Mouse (Mus musculus) forebrain, embryonic 12.5 days (tissue): ENCODE data around the gene Prkar1a. TPM values are rescaled to one million over a fixed set of nuclear protein-coding genes. Genes with fewer than 3 reads are reported as not detected.

Source experiments
- ATAC-seq: fragments of 200-750 bp; cut with Nextera tagmentation; 2 replicates; pipeline ENCODE4 v1.8.0; 2017; ENCODE audit warnings: moderate TSS enrichment; ENCODE audit not compliant: low FRiP score
- H3K27ac ChIP-seq: fragments of 300-500 bp; sonication (generic); 2 replicates; pipeline ENCODE4 v1.5.1; 2016; ENCODE audit warnings: mild to moderate bottlenecking
- H3K27me3 ChIP-seq: fragments of 300-500 bp; sonication (generic); 2 replicates; pipeline ENCODE4 v1.6.1; 2016; ENCODE audit warnings: mild to moderate bottlenecking
- H3K36me3 ChIP-seq: fragments of 300-500 bp; sonication (generic); replicated peaks from 2 replicates; pipeline ENCODE4 v1.6.1; 2016; ENCODE audit warnings: mild to moderate bottlenecking
- H3K4me1 ChIP-seq: fragments of 300-500 bp; sonication (generic); 2 replicates; pipeline ENCODE4 v1.6.1; 2016
- H3K4me2 ChIP-seq: fragments of 300-500 bp; sonication (generic); 2 replicates; pipeline ENCODE4 v1.6.1; 2016; ENCODE audit warnings: mild to moderate bottlenecking, moderate library complexity
- H3K4me3 ChIP-seq: fragments of 300-500 bp; sonication (generic); replicated peaks from 2 replicates; pipeline ENCODE4 v1.5.1; 2016; ENCODE audit warnings: mild to moderate bottlenecking
- H3K9ac ChIP-seq: fragments of 300-500 bp; sonication (generic); 2 replicates; pipeline ENCODE4 v1.6.1; 2016; ENCODE audit warnings: mild to moderate bottlenecking
- H3K9me3 ChIP-seq: fragments of 300-500 bp; sonication (generic); 2 replicates; pipeline ENCODE4 v1.6.1; 2016
- WGBS: fragments of 180-500 bp; shearing (Covaris S2); methylation state at CpG from one replicate; pipeline ENCODE4 v1.1.7; 2016; 5-methylcytosine and 5-hydroxymethylcytosine counted together
- polyA plus RNA-seq: library from polyadenylated mRNA; unstranded; fragments of >200 nt; fragmentation: Nextera tagmentation; extraction: Ambion mirVana; gene quantifications from 2 replicates; pipeline ENCODE4 v1.2.1, GENCODE M21; 2016

Gene Prkar1a
- polyA plus RNA-seq, 1 experiment from 2014 or later: 413 TPM

- H3K27me3 ChIP-seq: no peaks in the 10 kb centered on the region
- no peaks in the 10 kb centered on the region for H3K9me3 ChIP-seq
- H3K4me2 ChIP-seq: no peak overlapping the region
- peaks cover 58% of the 10 kb centered on the region for H3K36me3 ChIP-seq
- H3K4me3 ChIP-seq: no peak overlapping the region
- H3K9ac ChIP-seq: no peak overlapping the region
- H3K4me1 ChIP-seq: no peaks in the 10 kb centered on the region
- no peak overlapping the region for H3K27ac ChIP-seq
- 91% methylated on average over 8 of the region's 8 CpGs for WGBS
- no peak for ATAC-seq
These were observed 20.0 kb downstream of the Prkar1a start for GRCm38 (mm10) chr11:109669149-109669708.

GRCm38 (mm10) chr11:109670026-109670916 lies 21.1 kb downstream of the Prkar1a start:
- H3K4me3 ChIP-seq: no peak overlapping the region
- H3K4me2 ChIP-seq: no peak overlapping the region
- H3K36me3 ChIP-seq: peaks cover 48% of the 10 kb centered on the region
- WGBS: 68% methylated on average over 14 of the region's 14 CpGs
- no peaks in the 10 kb centered on the region for H3K9me3 ChIP-seq
- ATAC-seq: peak; percentile 67
- no peaks in the 10 kb centered on the region for H3K4me1 ChIP-seq
- H3K27me3 ChIP-seq: no peaks in the 10 kb centered on the region
- H3K9ac ChIP-seq: no peak overlapping the region
- H3K27ac ChIP-seq: no peak overlapping the region

- Histone ChIP-seq H3K27me3 (no peaks in the 10 kb centered on the region), H3K4me1 (no peaks in the 10 kb centered on the region)
These were observed 22.2 kb downstream of the Prkar1a start for GRCm38 (mm10) chr11:109671136-109672020.

GRCm38 (mm10) chr11:109672021-109672324 lies 22.8 kb downstream of the Prkar1a start:
- 88% methylated on average over 5 of the region's 5 CpGs for WGBS

More at GRCm38 (mm10) chr11:109671136-109672020, 22.2 kb downstream of the Prkar1a start:
- peaks cover 37% of the 10 kb centered on the region for H3K36me3 ChIP-seq
- H3K9me3 ChIP-seq: no peaks in the 10 kb centered on the region
- WGBS: 82% methylated on average over 6 of the region's 6 CpGs
- H3K27ac ChIP-seq: no peak overlapping the region
- H3K4me3 ChIP-seq: no peak overlapping the region
- H3K4me2 ChIP-seq: no peak overlapping the region
- no peak overlapping the region for H3K9ac ChIP-seq
- no peak for ATAC-seq

GRCm38 (mm10) chr11:109672396-109672795 lies 23.2 kb downstream of the Prkar1a start:
- no peak overlapping the region for H3K9ac ChIP-seq
- H3K36me3 ChIP-seq: peaks cover 27% of the 10 kb centered on the region
- no peak for ATAC-seq
- H3K4me2 ChIP-seq: no peak overlapping the region
- H3K9me3 ChIP-seq: no peaks in the 10 kb centered on the region
- 89% methylated on average over 8 of the region's 8 CpGs for WGBS
- no peaks in the 10 kb centered on the region for H3K4me1 ChIP-seq
- H3K27ac ChIP-seq: no peak overlapping the region
- peaks cover 7% of the 10 kb centered on the region; the same call in 1 of the 2 replicates for H3K27me3 ChIP-seq
- no peak overlapping the region for H3K4me3 ChIP-seq

More at GRCm38 (mm10) chr11:109672021-109672324, 22.8 kb downstream of the Prkar1a start:
- H3K36me3 ChIP-seq: peaks cover 31% of the 10 kb centered on the region
- no peaks in the 10 kb centered on the region for H3K4me1 ChIP-seq
- H3K4me3 ChIP-seq: no peak overlapping the region
- H3K9me3 ChIP-seq: no peaks in the 10 kb centered on the region
- no peak for ATAC-seq
- no peak overlapping the region for H3K4me2 ChIP-seq
- H3K27ac ChIP-seq: no peak overlapping the region
- peaks cover 4% of the 10 kb centered on the region; the same call in 1 of the 2 replicates for H3K27me3 ChIP-seq
- no peak overlapping the region for H3K9ac ChIP-seq

GRCm38 (mm10) chr11:109672881-109673739 lies 23.9 kb downstream of the Prkar1a start:
- H3K27me3 ChIP-seq: peaks cover 7% of the 10 kb centered on the region; the same call in 1 of the 2 replicates

GRCm38 (mm10) chr11:109673741-109674140 lies 24.5 kb downstream of the Prkar1a start:
- Histone ChIP-seq H3K4me1 (no peaks in the 10 kb centered on the region), H3K4me2 (no peak overlapping the region), H3K27me3 (peaks cover 7% of the 10 kb centered on the region; the same call in 1 of the 2 replicates), H3K9ac (no peak overlapping the region), H3K4me3 (no peak overlapping the region), H3K36me3 (peaks cover 16% of the 10 kb centered on the region), H3K9me3 (no peaks in the 10 kb centered on the region), H3K27ac (no peak overlapping the region)
- 84% methylated on average over 7 of the region's 7 CpGs for WGBS
- ATAC-seq: no peak

More at GRCm38 (mm10) chr11:109672881-109673739, 23.9 kb downstream of the Prkar1a start:
- Histone ChIP-seq H3K9ac (no peak overlapping the region), H3K27ac (no peak overlapping the region), H3K4me1 (no peaks in the 10 kb centered on the region), H3K9me3 (no peaks in the 10 kb centered on the region), H3K4me2 (no peak overlapping the region), H3K36me3 (peaks cover 20% of the 10 kb centered on the region), H3K4me3 (no peak overlapping the region)
- WGBS: 80% methylated on average over 21 of the region's 21 CpGs
- no peak for ATAC-seq

- Histone ChIP-seq H3K4me1 (no peaks in the 10 kb centered on the region), H3K4me3 (no peak overlapping the region), H3K27ac (no peak overlapping the region), H3K9me3 (no peaks in the 10 kb centered on the region), H3K36me3 (peaks cover 11% of the 10 kb centered on the region), H3K9ac (no peak overlapping the region), H3K27me3 (peaks cover 7% of the 10 kb centered on the region; the same call in 1 of the 2 replicates), H3K4me2 (no peak overlapping the region)
- 81% methylated on average over 11 of the region's 11 CpGs for WGBS
- ATAC-seq: no peak
These were observed 25.3 kb downstream of the Prkar1a start for GRCm38 (mm10) chr11:109674542-109674941.

- Histone ChIP-seq H3K9ac (no peak overlapping the region), H3K4me2 (no peak overlapping the region), H3K4me3 (no peak overlapping the region), H3K9me3 (no peaks in the 10 kb centered on the region), H3K36me3 (peaks cover 6% of the 10 kb centered on the region), H3K4me1 (no peaks in the 10 kb centered on the region), H3K27me3 (peaks cover 7% of the 10 kb centered on the region; the same call in 1 of the 2 replicates), H3K27ac (no peak overlapping the region)
- WGBS: 87% methylated on average over 3 of the region's 3 CpGs
- no peak for ATAC-seq
These were observed 26.0 kb downstream of the Prkar1a start for GRCm38 (mm10) chr11:109675208-109675607.

- Histone ChIP-seq H3K4me2 (no peak overlapping the region), H3K36me3 (peaks cover 2% of the 10 kb centered on the region), H3K27me3 (peaks cover 7% of the 10 kb centered on the region; the same call in 1 of the 2 replicates), H3K27ac (no peak overlapping the region), H3K4me1 (no peaks in the 10 kb centered on the region), H3K9ac (no peak overlapping the region), H3K4me3 (no peak overlapping the region), H3K9me3 (no peaks in the 10 kb centered on the region)
- no peak for ATAC-seq
- 90% methylated on average over 9 of the region's 9 CpGs for whole genome bisulfite sequencing
These were observed 26.6 kb downstream of the Prkar1a start for GRCm38 (mm10) chr11:109675771-109676170.

- ATAC-seq: no peak
- H3K9me3 ChIP-seq: no peaks in the 10 kb centered on the region
These were observed 27.6 kb downstream of the Prkar1a start for GRCm38 (mm10) chr11:109676621-109677373.

More at GRCm38 (mm10) chr11:109676621-109677373, 27.6 kb downstream of the Prkar1a start:
- Histone ChIP-seq H3K9ac (no peak overlapping the region), H3K4me3 (no peak overlapping the region), H3K27me3 (peaks cover 7% of the 10 kb centered on the region; the same call in 1 of the 2 replicates), H3K36me3 (no peaks in the 10 kb centered on the region), H3K27ac (no peak overlapping the region), H3K4me2 (no peak overlapping the region), H3K4me1 (no peaks in the 10 kb centered on the region)
- WGBS: 48% methylated on average over 12 of the region's 12 CpGs
